Mouse (Mus musculus) cerebellum, adult 18-20 months (tissue): ENCODE data around the gene D8Ertd738e.

Source experiments
- DNase-seq, 2 experiments: peaks; one replicate each; pipeline ENCODE4 v3.0.0; 2021

D8Ertd738e gene

DNA sequence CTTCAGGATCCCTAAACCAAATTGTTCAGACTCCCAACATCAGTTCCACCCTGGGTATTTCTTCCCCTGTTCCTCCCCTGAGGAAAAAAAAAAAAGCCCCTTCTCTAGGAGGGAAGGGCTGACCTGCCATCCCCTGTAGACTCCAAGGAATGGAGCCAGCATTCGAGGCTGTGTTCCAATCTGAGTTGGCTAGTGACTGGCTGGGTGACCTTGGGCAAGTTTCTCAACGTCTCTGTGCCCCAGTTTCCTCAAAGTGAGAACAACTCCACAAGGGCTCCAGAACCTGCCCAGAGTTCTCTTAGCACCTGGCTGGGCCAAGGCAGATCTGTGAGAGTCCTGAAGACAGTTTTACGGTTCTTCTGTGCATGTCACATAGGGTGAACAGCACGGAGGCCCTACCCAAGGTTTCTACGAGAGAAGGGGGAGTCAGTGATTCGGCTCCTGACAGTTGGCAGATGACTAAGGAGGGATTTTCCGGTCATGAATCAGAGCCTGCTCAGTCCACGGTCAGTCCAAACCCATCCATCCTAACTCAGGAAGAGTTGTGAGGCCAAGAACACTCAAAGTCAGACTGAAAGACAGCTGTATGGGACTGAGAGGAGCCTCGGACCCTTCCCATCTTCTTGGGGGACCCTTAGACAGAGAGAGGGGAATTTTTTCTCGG is 13.6 kb downstream of the D8Ertd738e start:
- no peak for DNase-seq

DNA sequence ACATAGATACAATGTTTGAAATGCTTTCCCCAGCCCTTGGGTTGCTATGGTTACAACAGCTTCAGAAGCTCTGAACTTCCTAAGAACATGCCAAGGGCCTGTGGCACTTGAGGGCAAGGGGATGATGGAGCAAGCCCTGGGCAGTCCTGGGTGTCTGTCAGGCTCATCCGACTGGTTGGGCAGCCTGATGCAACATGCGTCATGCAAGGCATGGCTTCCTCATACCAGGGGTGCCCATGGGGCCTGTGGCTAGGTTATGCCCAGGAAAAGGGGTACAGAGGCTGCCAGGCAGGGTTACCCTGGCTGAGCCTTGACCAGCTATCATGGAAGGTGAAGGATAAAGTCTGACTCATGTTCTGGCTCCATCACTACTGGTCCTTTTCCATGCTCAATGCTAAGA is 16.5 kb downstream of the D8Ertd738e start:
- DNase-seq: no peak

DNA sequence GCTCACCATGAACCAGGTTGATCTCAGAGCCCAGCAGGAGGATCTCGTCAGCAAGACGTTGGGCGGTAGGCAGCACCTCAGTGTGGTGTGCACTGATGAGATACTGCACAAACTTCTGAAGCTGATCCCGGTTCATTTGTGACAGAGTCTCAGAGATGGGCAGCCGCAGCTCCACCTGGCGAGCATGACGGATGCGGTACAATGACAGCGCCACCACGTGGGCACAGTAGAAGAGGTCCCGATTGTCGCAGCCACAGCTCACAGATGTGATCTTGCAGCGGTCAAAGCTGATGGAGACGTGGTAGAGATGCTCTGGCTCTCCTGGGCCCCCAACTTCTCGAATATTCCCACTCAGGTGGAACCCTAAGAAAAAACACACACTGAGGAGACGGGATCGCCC is 18.8 kb downstream of the D8Ertd738e start:
- DNase-seq: no peak

DNA sequence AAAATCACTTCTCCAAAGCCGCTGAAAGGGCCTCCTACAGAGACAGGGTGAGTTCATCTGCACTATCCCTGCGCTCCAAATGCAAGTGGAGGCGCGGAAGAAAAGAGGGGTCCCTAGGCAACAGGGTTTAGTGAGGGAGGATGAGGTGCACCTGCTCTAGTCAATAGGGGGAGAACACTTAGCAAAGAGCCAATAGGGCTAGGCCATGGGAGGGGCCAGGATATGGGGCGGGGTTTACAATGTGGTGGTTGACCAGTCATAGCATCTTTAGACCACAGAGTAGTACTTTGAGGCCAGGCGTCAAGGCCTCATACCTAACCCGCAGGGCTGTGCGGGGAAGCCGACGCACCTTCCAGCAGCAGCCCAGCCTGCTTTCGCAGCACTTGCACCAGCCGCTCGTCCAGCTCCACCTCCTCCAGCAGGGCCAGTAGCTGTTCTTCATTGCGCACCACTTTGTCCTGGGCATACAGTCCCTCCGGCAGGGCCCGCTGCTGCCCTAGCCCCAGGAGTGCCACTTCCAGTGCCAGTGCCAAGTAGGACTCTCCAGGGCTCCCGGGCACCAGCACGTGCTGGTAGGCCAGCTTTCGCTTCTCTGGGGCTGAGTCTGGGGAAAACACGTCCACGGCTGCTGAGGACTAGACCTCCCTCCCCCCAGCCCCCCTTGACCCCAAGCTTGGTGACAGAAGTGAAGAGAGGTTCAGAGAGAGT is 26.0 kb downstream of the D8Ertd738e start:
- no peak for DNase-seq

DNA sequence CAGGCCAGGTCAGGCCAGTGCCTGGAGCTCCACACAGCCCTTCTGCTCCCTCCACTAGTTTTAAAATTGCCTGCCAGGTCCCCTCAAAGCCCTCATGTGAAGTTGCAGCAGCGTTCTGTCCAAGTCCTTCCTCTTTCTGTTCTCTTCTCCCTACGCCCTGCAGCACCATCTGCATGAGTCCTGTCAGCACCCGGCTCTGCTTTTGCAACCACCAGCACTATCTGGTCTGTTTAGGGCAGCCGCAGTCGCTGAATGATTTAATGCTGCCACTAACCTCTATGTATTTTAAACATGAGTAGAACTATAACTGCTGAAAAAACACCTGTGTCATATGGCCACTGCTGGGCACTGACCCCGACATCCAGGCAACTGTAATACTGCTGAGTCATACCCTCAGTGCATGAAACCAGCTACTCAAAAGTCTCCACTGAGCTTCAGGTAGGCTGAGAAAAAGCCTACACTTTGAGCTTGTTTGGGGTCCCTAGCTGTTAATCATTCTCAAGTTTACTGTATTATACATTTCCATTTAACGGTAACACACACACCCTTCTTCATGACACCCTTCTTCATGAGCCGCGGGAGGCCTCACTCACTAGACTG is 26.9 kb downstream of the D8Ertd738e start:
- no peak for DNase-seq

DNA sequence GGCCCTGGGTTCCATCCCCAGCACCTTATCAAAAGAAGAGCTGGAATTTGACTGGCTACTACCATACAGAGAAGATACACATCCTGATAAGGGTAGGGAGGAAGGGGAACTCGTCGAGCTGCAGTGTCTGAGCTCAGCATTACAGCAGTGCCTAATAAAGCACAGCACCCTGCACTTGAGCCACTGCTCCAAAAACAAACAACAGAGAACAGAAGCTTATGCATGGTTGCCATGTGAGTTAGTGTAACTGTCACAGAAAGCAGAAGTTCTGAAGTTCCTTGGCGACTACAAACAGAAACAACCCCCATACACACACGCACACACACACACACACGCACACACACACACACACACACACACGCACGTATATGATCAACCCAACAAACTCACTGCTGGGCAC is 29.4 kb downstream of the D8Ertd738e start:
- no peak for DNase-seq

DNA sequence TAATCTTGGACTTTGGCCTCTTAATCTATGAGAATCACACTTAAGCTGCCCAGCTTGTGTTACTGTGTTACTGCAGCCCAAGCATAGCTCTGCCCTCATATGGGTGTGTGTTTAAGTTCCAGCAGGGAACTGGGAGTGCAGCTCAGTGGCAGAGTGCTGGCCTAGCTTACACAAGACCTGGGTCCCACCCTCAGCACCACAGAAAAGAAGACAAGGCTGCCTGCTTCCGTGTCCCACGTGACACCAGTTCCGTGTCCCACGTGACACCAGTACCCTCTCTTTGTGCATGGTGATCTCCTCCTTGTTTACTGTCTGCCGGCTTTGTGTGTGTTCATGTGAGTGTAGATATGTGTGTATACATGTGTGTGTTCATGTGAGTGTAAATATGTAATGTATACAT is 31.4 kb downstream of the D8Ertd738e start:
- no peak for DNase-seq

DNA sequence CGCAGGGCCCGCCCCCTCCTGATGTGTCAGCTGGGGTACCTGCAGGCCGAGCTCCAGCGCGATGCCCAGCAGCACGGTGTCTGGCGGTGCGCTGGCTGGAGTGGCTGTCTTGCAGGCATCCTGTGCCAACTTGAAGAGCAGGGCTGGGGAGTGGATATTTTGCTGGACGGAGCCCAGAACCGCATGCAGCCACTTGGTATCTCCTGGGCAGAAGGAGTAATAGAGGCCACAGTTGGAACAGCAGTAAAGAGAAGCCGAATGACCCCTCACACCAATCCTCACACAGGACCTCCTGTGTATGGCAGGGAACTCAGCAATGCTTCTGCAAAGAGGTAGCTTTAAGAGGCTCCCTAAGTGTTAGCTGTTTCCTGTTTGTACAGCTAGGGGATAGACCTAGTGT is 32.3 kb downstream of the D8Ertd738e start:
- no peak for DNase-seq

DNA sequence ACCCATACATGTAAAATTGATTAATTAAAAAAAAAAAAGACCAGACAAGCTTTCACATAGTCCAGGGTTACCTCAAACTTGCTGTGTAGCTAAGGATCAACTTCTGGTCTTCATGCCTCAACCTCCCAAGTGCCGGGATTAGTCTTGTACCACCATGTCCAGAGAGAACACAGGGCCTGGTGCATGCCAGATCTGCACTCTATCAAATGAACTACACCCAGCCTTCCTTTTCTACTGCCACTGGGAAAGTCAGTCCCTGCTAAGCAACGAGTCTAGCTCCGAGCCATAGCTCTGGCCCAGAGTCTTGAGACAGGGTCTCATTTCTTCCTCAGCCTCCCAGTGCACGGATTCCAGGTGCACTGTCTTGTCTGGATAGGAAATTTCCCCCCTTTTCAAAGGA is 36.2 kb downstream of the D8Ertd738e start:
- no peak for DNase-seq

DNA sequence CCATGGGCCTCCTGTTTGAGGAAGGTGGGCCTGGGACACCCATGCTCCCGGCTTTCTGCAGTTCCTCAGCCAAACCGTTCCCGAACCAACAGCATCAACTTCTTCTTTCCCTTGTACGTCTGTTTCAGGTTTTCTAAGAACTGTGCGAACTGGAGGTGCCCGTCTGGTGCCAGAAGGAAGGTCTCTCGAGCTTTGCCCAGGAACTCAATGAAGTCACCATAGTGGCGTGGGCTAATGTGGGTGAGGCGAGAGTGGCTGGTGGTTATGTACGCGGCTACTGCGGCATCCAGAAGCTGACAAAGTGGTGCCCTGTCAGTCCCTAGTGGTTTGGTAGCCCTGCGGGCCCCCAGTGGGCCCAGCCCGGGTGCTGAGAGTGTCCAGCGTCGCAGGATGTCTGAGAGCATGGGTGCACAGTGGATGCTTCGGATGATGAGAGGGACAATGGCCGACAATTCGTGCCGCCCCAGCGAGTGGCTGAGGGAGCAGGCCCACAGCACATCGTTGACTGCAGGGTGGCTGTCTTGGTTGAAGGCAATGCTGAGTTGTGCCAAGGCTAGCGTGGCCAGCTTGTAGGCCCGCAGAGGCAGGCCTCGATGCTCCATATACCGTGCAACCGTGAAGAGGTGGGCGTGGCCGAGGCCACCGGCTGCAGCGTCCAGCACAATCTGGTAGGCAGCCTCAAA is 37.5 kb downstream of the D8Ertd738e start:
- no peak for DNase-seq

DNA sequence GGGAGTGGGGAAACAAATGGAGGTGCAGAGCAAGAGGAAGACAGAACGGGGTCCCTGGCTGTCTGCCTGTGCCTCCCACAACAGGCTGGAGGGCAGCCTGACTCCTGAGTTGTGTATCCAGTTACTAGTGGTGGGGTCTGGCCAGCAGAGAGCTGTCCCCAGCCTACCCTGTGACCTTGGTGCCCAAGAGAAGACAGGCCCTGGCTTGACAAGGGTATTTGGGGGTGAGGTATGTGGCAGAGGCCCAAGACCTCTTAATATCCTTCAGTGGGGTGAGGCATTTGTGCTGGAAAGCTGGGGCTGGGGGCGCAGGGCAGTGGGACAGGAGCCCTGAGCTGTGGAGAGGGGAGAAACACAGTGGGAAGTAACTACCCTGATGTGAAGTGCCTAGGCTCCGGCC is 38.3 kb downstream of the D8Ertd738e start:
- no peak for DNase-seq

DNA sequence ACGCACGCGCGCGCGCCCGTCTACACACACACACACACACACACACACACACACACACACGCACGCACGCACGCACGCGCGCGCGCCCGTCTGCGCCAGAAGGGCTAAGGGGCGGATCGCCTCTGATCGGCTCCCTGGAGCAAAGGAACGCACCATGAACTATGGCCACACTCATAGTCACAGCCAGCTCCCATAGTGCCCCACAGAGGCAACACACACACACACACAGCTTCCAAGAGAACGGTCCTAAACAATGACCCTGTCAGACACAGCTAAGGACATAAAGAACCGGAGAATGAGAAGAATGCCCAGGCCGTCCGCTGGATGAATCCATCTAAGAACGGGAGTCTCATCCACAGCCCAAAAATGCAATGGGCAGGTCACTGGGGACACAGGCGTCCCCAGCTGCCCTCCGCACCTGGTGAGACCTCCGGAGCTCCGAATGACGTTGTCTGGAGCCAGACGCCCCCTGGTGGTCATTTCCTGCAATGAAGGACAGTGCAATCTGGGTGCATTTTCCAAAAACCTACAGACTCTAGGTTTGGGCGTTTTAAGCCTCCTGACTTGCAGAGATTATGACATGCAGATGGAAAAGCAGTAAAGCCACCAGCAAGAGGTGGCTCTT is 39.2 kb downstream of the D8Ertd738e start:
- peak; percentile 79 to 87 for DNase-seq

DNA sequence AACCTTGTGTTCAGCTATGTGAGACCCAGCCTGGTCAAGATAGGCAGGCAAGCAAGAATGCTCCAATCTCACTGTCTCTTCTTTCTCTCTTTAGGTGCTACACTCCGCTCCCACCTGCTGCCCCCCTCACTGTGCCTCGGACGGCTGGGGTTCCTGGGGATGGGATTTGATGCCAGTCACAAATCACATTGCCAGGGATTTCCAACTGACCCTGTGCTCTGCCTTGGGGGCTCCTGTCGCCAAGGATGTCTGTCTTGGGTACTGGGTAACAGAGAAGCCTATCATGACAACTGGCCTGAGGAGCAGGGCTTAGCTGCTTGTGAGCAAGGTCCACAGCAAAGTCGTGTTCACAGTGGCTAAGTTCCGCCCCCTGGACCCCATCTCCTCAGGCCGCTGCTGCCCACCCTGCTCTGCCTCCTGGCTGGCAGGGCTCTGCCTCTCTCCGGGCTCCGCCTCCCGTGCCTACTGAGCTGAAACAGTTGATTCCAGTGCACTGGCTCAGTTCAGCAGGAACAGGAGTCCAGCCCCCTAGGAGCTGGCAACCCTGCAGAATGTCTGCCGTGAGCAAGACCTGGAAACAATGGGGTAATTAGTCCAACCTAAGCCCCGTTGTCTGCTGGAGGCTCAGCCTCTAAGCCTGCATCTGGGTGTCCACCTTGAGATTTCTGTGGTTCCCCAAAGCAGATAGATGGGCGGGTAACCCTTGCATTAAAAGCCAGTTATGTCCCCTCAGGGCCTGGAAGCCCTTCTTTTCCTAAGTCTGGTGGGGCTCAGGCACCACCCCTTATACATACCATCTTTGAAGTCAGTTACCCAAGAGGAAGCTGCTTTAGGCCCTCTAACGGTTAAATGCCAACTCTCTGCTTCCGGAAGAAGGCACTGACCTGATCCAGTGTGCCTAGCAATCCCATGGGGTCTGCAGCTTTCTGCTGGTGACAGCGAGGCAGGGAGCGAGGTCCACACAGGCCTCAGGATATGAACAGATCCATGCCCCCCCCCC is 40.8 kb downstream of the D8Ertd738e start:
- DNase-seq: no peak

DNA sequence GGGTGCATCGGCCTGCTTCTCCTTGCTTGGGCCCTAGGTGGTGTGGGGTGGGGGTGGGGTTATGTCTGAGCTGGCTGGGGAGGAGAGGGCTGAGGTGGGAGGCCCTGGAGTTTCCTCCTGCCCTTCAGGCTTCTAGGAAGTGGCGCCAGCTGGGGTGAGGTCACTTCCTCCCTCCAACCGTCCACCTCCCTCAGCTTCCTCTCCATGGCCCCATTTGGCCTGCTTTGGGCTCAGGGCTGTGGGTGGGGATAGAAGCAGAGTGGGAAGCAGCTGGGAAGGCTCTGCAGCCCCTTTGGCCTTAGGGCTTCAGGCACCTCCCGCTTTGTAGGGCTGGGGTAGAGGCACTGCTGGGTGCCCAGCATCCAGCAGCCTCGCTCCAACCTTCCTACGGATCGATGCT is 41.7 kb downstream of the D8Ertd738e start:
- no peak for DNase-seq

DNA sequence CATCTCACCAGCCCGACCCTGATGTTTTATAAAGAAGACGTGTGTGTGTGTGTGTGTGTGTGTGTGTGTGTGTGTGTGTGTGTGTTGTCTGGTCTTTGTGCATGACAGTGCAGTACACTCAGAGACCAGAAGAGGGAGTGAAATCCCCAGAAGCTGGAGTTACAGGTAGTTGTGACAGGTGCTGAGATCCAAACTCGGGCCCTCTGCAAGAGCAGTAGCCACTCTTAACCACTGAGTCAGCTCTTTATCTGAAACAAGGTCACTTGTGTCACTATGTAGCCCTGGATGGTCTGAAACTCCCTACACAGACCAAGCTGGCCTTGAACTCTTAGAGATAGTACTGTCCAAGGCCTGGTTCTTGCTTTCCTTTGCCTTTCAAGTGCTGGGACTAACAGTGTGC is 42.9 kb downstream of the D8Ertd738e start:
- DNase-seq: no peak

DNA sequence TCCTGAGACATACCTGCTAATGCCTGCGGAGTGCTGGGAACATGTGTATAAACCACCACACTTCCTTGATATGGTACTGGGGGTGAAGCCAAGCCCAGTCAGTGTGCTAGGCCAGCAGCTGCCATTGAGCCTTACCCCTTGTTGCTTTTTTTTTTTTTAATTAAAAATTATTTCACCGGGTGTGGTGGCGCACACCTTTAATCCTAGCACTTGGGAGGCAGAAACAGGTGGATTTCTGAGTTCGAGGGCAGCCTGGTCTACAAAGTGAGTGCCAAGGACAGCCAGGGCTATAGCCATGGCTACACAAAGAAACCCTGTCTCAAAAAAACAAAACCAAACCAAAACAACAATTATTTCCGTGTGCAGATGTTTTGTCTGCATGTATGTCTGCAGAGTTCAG is 44.4 kb downstream of the D8Ertd738e start:
- no peak for DNase-seq

DNA sequence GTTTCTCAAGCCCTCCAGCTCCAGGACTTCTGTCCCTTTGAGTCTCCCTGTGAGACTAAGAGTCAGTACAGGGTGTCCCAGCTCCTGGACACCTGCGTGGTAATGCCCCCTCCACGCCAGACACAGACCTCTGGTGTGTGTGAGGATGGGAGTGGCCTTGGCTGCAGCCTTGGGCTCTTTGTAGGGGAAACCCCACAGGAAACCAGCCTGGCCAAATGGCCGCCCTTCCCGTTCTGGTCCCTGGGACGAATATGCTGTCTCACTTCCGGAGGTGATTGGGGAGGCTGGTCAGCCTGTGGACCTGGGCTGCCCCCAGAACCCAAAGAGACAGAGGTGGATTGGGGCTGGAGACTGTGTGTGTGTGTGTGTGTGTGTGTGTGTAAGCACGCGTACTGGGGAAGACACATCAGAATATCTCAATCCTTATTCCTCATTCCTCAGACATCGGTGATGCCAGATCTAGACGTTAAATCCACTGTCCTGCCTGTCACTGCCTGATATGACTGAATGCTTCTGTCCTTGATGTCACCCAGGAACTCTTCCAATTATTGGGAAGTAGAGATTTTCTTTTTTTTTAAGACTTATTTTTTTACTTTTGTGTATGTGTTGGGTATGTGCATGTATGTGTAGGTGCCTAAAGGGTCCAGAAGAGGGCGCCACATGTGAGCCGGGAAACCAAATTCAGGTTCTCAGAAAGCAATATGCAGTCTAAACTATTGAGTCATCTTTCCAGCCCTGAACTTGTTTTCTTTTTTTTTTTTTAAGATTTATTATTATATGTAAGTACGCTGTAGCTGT is 45.3 kb downstream of the D8Ertd738e start:
- no peak for DNase-seq

DNA sequence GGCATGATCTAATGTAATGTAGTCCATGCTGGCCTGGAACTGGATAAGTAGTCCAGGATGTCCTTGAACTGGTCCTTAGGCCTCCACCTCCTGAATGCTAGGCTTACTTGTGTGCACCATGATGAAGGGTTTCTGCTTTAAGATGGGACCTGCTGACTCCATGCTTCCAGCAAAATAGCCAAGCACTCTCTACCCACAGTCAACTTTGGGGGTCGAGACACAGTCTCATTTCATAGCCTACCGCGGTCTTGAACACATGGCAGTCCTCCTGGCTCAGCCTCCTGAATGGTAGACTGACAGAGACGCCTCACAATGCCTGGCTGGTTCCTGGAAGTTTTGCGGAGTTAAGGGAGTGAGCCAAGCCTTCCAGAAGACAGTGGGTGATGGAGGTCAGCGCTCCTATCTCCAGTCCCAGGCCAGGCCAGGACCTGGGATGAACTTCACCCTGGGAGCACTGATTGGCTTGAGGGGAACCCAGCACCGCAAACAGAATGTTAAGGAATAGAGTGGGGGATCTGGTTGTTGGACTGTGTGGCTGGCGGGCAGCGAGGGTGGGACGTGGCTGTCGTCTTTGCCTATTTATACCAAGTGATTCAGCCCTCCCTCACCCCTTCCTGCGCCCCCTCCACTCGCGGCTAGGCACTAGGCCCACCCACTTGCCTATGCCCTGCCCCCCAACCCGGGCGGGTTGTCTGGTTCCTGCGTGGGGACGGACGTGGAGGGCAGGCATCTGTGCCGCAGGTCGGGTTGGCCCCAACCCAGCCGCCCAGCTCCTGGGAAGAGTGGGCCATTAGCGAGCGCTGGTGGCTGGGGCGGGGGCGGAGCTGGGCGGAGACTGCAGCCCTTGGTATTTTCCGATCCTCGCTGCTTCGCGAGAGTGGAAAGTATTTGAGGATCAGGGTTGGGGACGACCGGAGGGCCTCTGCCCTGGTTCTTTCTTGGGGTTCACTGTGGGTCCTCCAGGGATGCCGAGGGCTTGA is 46.3 kb downstream of the D8Ertd738e start:
- no peak for DNase-seq

DNA sequence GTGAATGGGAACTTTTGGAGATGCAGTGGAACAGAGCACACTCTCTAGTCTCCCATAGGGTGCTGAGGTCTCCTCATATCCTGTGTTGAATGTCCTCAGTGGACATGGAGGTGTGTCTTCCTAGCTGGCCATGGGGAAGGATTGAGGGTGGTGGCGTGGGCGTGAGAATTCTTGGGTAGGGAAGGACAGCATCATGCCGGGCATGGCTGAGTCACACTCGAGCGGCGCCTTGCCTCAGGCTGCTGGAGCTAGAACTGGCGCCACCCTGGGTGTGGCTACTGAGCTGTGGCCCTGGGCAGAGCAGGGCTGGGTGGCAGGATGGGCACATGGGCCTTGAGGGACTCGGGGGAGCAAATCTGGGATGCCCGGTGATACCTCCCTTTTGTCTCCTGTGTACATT is 47.1 kb downstream of the D8Ertd738e start:
- no peak for DNase-seq
